Mouse (Mus musculus) erythroblast, embryonic 14.5 days (primary cell): ENCODE data around the gene Alx3. TPM values are rescaled to one million over a fixed set of nuclear protein-coding genes. Genes with fewer than 3 reads are reported as not detected.

Experiments used
- H3K27me3 ChIP-seq: 2 replicates; pipeline ENCODE4 v1.6.1; 2012; ENCODE audit warnings: inconsistent platforms; ENCODE audit not compliant: control insufficient read depth
- H3K36me3 ChIP-seq: 2 replicates; pipeline ENCODE4 v1.6.1; 2012; ENCODE audit warnings: mild to moderate bottlenecking, inconsistent platforms; ENCODE audit not compliant: control insufficient read depth
- H3K4me1 ChIP-seq: 2 replicates; pipeline ENCODE4 v1.6.1; 2012; ENCODE audit warnings: inconsistent platforms; ENCODE audit not compliant: control insufficient read depth
- H3K4me3 ChIP-seq: replicated peaks from 2 replicates; pipeline ENCODE3; 2012; ENCODE audit warnings: moderate library complexity, mild to moderate bottlenecking, inconsistent platforms
- H3K9me3 ChIP-seq: 2 replicates; pipeline ENCODE4 v1.6.1; 2012; ENCODE audit warnings: low read length, inconsistent platforms, mixed read lengths; ENCODE audit not compliant: control insufficient read depth
- GATA1 ChIP-seq: IDR thresholded peaks from 2 replicates; pipeline ENCODE4 v1.6.1; 2012; ENCODE audit warnings: low read length, inconsistent platforms, mixed read lengths
- TAL1 ChIP-seq: IDR thresholded peaks from 3 replicates; pipeline ENCODE4 v1.6.1; 2012; ENCODE audit warnings: low read length, inconsistent platforms, mixed read lengths
- polyA plus RNA-seq: library from polyadenylated mRNA; stranded (reverse); fragments of >175 nt; gene quantifications from 2 replicates; pipeline ENCODE4 v1.2.3, GENCODE M21; 2012

Alx3 gene
- polyA plus RNA-seq, 1 experiment, result not detected

GRCm38 (mm10) chr3:107652968-107653367 lies 58.1 kb downstream of the Alx3 start:
- Histone ChIP-seq H3K27me3 (no peaks in the 10 kb centered on the region), H3K4me3 (no peak overlapping the region), H3K9me3 (no peaks in the 10 kb centered on the region), H3K4me1 (no peaks in the 10 kb centered on the region), H3K36me3 (no peaks in the 10 kb centered on the region)
- TF ChIP-seq TAL1 (no peak), GATA1 (no peak)

GRCm38 (mm10) chr3:107654861-107655260 lies 60.0 kb downstream of the Alx3 start:
- no peaks in the 10 kb centered on the region for H3K9me3 ChIP-seq
- TF ChIP-seq TAL1, result no peak
- TF ChIP-seq GATA1, result no peak
- H3K4me3 ChIP-seq, result no peak overlapping the region
- no peaks in the 10 kb centered on the region for H3K27me3 ChIP-seq
- peaks cover 4% of the 10 kb centered on the region for H3K36me3 ChIP-seq
- no peaks in the 10 kb centered on the region for H3K4me1 ChIP-seq

Other genes with a start within 250 kb of the Alx3 start
- gene Kcnc4, start 135.5 kb upstream of the Alx3 start, polyA plus RNA-seq, result not detected in 2 replicates
- not detected in 2 replicates for gene Slc6a17, start 77.0 kb upstream of the Alx3 start, polyA plus RNA-seq
- gene Ubl4b, start 40.0 kb upstream of the Alx3 start, polyA plus RNA-seq, result not detected in 2 replicates
- gene Gm10961, start 36.3 kb downstream of the Alx3 start, polyA plus RNA-seq, result not detected in 2 replicates
- gene Strip1, start 36.7 kb downstream of the Alx3 start, polyA plus RNA-seq, result 0.43 and 0.44 TPM in 2 replicates
- gene Ahcyl1, start 101.5 kb downstream of the Alx3 start, polyA plus RNA-seq, result 0.44 TPM in 2 replicates
- 0.02 and 0.13 TPM in 2 replicates for gene Csf1, start 165.4 kb downstream of the Alx3 start, polyA plus RNA-seq